Mouse (Mus musculus) bone marrow macrophage, adult 2 months (primary cell): ENCODE measurements around the gene 1500009C09Rik. TPM values are rescaled to one million over a fixed set of nuclear protein-coding genes. Genes with fewer than 3 reads are reported as not detected.
"Not testable (repeated sequence)": the region's sequence is repeated elsewhere in the genome, so short reads cannot be mapped to it uniquely, and the experiment has no call there.

Experiments
- H3K27ac ChIP-seq: 2 replicates; pipeline ENCODE4 v1.5.1; 2012; ENCODE audit warnings: low read depth, low read length; ENCODE audit not compliant: insufficient read depth
- H3K4me1 ChIP-seq: 2 replicates; pipeline ENCODE4 v1.6.1; 2012; ENCODE audit warnings: low read length; ENCODE audit not compliant: control insufficient read depth, insufficient read depth
- H3K4me3 ChIP-seq: 2 replicates; pipeline ENCODE4 v1.5.1; 2012; ENCODE audit warnings: mild to moderate bottlenecking, low read length, moderate library complexity; ENCODE audit not compliant: insufficient read depth
- CTCF ChIP-seq: IDR thresholded peaks from 2 replicates; pipeline ENCODE4 v1.5.1; 2012; ENCODE audit warnings: low read depth, mild to moderate bottlenecking, low read length, moderate library complexity
- POLR2A ChIP-seq: IDR thresholded peaks from 2 replicates; pipeline ENCODE4 v1.6.1; 2012; ENCODE audit warnings: mild to moderate bottlenecking, low read depth, low read length, borderline replicate concordance
- polyA plus RNA-seq: library from polyadenylated mRNA; stranded (reverse); fragments of >200 nt; gene quantifications from 2 replicates; pipeline ENCODE4 v1.2.4, GENCODE M21; 2012; ENCODE audit not compliant: missing spikeins, insufficient read depth, insufficient read length

The 1500009C09Rik gene
- polyA plus RNA-seq, 1 experiment: not detected

DNA sequence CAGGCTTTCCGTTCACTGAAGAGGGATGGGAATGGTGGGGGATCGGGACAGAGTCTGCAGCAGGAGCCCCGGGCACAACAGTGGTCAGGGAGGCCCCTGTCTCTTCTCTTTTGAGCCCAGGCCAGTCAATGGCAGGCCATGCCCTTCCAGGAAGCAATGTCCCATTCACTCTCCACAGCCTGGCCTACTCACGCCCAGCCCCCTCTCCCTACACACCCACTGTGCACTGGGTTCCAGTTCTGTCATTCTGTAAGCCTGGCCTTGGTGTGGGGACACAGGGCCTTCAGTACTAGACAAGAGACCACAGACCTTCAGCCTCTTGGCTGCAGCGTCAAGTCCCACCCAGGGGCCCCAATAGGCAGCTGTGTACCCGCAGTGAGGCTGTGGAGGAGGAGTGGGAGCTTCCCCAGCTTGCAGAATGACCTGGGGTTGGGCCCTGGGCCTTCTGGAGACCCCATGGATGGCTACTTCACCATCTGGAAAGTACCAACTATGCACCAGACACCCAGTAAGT, 22.0 kb upstream of the 1500009C09Rik start:
- no peak for TF ChIP-seq CTCF
- TF ChIP-seq POLR2A: no peak
- H3K4me3 ChIP-seq: no peak overlapping the region
- H3K4me1 ChIP-seq: no peaks in the 10 kb centered on the region
- no peak overlapping the region for H3K27ac ChIP-seq

DNA sequence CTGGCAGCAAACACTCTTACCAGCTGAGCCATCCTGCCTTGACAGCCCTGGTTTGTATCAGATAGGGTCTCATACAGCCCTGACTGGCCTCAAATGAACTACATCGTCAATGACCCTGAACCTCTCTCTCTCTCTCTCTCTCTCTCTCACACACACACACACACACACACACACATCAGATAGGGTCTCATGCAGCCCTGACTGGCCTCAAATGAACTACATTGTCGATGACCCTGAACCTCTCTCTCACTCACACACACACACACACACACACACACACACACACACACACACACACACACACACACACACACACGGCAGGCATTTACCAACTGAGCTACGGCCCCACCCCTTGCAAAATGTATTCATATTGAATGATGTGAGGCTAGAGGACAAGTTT, 21.1 kb upstream of the 1500009C09Rik start:
- no peak for TF ChIP-seq CTCF
- no peak for TF ChIP-seq POLR2A
- Histone ChIP-seq H3K4me3 (no peak overlapping the region), H3K4me1 (peaks cover 3% of the 10 kb centered on the region), H3K27ac (no peak overlapping the region)

DNA sequence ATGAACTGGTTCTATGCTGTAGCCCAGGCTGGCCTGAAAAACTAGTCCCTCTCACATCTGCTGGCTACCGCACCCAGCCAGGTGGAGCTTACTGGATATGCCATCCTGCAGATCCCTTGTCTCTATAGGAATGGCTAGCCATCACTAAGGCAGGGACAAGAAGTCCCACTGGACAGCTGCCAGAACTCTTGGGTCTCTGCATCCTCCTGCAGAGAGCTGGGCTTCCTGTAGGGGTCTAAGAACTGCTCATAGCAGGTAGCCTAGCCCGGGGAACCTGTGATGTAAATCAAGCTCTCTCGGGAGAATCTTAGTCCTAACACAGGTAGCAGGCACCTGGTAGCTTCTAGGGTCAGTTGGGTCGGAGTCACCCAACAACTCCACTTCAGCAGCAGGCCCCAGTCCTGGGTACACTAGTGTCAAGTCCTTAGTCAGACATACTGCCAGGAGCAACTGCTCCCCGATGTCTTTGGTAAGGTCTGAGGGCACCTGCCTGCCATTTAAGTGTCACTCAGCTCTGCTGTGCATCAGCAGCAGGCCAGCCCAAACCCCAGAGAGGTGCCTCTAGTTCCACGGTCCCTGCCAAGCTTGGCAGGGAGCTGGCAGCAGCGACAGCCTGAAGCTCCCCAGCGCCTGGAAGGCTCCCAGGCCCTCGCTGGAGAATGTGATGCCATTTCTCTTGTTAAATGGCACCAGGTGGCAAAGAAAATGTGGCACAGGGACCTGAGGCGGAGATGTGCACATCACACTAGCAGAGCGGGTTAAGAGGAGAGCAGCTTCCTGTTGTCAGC, 20.4 kb upstream of the 1500009C09Rik start:
- TF ChIP-seq CTCF: no peak
- TF ChIP-seq POLR2A: no peak
- no peak overlapping the region for H3K4me3 ChIP-seq
- peaks cover 3% of the 10 kb centered on the region for H3K4me1 ChIP-seq
- no peak overlapping the region for H3K27ac ChIP-seq

DNA sequence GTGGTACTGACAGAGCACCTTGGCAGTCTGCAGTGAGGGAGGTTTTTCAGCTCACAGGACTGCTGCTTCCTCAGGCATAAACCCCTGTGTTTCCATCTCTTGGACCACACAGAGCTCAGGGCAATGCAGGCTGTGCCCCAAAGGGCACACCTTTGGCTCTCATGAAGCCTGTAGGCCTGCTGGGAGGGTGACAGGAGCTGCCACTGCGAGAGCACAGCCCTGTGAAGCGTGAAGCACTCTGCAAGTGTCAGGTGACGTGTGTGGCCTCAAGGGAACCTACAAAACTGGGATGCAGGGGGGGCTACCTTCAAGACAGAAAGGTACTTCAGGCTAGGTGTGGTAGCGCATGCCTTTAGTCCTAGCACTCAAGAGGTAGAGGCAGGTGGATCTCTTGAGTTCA, 19.5 kb upstream of the 1500009C09Rik start:
- Histone ChIP-seq H3K4me1 (peaks cover 3% of the 10 kb centered on the region), H3K4me3 (no peak overlapping the region), H3K27ac (no peak overlapping the region)
- TF ChIP-seq CTCF: no peak
- no peak for TF ChIP-seq POLR2A

DNA sequence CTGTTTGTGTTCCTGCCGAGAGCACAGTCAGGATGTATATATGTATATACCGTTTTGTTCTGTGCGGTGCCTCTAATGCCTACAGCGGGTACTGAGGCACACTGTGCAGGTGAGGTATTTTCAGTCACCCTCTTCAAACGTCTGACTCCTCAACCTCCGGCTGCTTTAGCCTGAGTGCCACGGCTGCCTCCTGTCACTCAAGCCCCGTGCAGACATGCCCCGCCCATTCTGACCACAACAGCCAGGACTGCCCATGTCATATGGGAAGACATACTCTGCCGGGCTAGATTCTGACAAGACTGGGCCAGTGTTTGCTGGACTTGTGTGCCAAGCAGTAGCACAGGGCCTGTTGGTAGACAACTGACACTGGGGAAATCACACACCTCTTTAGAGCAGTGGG, 16.5 kb upstream of the 1500009C09Rik start:
- Histone ChIP-seq H3K27ac (no peak overlapping the region), H3K4me3 (no peak overlapping the region), H3K4me1 (peaks cover 3% of the 10 kb centered on the region)
- TF ChIP-seq CTCF: no peak

DNA sequence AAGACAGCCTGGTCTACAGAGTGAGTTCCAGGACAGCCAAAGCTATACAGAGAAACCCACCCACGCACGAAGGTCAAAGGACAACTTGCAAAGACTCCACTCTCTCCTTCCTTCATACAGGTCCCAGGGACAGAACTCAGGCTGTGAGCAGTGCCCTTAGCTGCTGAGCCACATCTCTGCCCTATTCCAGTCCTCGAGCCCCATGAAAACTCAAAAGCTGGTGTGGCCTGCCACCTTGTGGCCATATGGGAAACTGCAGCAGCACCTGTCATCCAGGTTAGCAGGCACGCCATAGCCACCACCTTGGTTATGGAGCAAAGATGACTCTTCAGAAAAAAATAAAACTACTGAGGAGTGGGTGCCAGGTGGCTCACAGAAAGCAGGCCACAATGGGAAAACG, 15.6 kb upstream of the 1500009C09Rik start:
- peak; percentile 99 for TF ChIP-seq CTCF
- TF ChIP-seq POLR2A: no peak
- Histone ChIP-seq H3K27ac (no peak overlapping the region), H3K4me3 (no peak overlapping the region), H3K4me1 (peaks cover 3% of the 10 kb centered on the region)

DNA sequence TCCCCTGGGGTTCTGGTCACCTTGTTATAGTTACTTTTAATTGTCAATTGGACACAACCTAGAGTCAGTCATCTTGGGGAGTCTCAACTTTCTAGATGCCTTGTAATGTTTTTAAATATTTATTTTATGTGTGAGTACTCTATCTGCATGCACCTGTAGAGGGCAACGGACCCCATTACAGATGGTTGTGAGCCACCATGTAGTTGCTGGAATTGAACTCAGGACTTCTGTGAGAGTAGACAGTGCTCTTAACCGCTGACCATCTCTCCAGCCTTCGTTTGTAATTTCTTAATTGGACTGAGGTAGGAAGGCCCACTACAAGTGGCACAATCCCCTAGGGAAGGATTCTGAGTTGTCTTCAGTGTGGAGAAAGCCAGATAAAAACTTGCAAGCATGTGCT, 8.9 kb upstream of the 1500009C09Rik start:
- peaks cover 6% of the 10 kb centered on the region; the same call in 1 of the 2 replicates for H3K4me1 ChIP-seq
- no peak overlapping the region for H3K27ac ChIP-seq
- no peak for TF ChIP-seq POLR2A
- no peak for TF ChIP-seq CTCF
- H3K4me3 ChIP-seq: peak overlapping the region; percentile 88

DNA sequence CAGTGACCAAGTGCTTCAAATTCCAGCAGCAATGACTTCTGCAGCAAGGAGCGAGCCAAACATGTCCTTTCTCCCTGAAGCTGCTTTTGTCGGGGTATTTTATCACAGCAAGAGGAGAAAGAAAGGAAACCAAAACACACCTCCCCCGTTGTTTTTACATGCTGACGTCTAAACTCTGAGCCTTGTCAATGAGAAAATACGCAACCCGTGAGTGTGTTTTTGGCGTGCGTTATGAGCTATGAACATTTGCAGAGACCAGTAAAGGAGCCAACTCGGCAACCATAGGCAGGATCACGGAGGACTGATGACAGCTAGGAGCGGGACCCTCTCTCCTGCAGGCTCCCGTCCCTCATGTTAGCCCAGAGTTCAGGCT, 8.5 kb upstream of the 1500009C09Rik start:
- Histone ChIP-seq H3K27ac (no peak overlapping the region), H3K4me1 (peaks cover 6% of the 10 kb centered on the region; the same call in 1 of the 2 replicates), H3K4me3 (peak overlapping the region; percentile 88)
- TF ChIP-seq CTCF (no peak), POLR2A (no peak)

DNA sequence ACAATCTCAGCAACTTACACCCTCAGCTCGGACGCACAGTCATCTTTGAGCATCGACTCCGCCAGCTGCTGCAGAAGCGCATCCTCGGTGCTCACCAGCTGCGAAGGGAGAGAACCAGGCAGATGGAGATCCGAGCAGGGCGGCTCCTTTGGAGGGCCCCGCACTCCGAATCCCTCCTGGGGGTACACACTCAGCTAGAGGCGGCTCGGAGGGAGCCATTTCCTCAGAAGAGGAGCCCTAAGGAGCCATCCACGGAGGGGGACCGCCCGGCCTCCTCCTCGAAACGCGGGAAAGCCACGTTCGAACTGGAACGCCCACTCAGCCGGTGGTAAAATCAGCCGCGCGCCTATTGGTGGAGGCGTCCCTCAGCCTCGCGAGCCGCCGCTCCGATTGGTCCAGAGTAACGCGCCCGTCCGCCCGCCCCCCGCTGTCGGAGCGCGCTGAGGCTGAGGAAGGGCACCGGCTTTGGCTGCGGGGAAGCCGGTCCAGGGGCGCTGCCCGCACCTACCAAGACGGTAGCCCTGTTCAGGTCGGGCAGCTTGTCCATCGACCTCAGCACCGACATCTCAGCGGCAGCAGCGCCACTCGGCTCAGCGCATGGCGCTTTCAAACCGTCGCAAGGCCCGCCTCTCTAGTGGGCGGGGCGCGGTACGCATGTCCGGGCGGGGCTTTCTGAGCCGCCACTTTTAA, 7.9 kb upstream of the 1500009C09Rik start, which contains the start of gene Cenpm:
Cenpm (minus strand) TSS at position 634 of the 690 bp plus-strand sequence.
- Histone ChIP-seq H3K4me3 (peak within 1 kb of the TSS; percentile 88), H3K27ac (no peak within 1 kb of the TSS), H3K4me1 (peaks cover 6% of the 10 kb centered on the region; the same call in 1 of the 2 replicates)
- TF ChIP-seq POLR2A (no peak), CTCF (no peak)

DNA sequence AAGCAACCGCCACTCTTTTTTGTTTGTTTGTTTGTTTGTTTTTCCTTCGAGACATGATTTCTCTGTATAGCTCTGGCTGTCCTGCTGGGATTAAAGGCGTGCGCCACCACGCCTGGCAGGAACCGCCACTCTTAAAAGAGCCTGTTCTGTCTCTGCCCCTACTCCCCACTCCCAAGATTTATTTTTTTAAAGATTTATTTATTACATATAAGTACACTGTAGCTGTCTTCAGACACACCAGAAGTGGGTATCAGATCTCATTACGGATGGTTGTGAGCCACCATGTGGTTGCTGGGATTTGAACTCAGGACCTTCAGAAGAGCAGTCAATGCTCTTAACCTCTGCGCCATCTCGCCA, 7.4 kb upstream of the 1500009C09Rik start:
- peak overlapping the region; percentile 88 for H3K4me3 ChIP-seq
- not testable (repeated sequence) for H3K27ac ChIP-seq, H3K4me1 ChIP-seq
